Mouse (Mus musculus): ENCODE results near the gene Atp13a3. TPM values are rescaled to one million over a fixed set of nuclear protein-coding genes. Genes with fewer than 3 reads are reported as not detected.

The Atp13a3 gene
- polyA plus RNA-seq, 1 experiment from 2014 or later, result 17.4 TPM

GRCm38 (mm10) chr16:30314236-30314635 is 91.5 kb downstream of the Atp13a3 start:
- H3K36me3 ChIP-seq (ENCODE audit: insufficient read depth), result peaks cover 17% of the 10 kb centered on the region
- no peak overlapping the region for H3K4me3 ChIP-seq (ENCODE audit: low read depth, low read length)
- peaks cover 23% of the 10 kb centered on the region for H3K27me3 ChIP-seq (ENCODE audit: insufficient read depth, low read length)
- ATAC-seq (ENCODE audit: insufficient read depth) (no peak), DNase-seq (peak; percentile 80)
- no peaks in the 10 kb centered on the region for H3K4me1 ChIP-seq (ENCODE audit: insufficient read depth)
- no peak overlapping the region for H3K27ac ChIP-seq (ENCODE audit: low read depth)
- peak; percentile 65 for TF ChIP-seq CTCF (IDR thresholded peaks at IDR 0.05; ENCODE audit: low read depth)
- H3K4me2 ChIP-seq, result no peak overlapping the region
- H3K9ac ChIP-seq, result no peak overlapping the region
- H3K9me3 ChIP-seq (ENCODE audit: low read depth, low read length), result no peaks in the 10 kb centered on the region

- H3K4me2 ChIP-seq, result peak within 1 kb of the TSS; percentile 99
- no peak within 1 kb of the TSS for H3K9ac ChIP-seq
- no peaks in the 10 kb centered on the region for H3K9me3 ChIP-seq (ENCODE audit: low read depth, low read length)
- H3K27ac ChIP-seq (ENCODE audit: low read depth), result no peak within 1 kb of the TSS
- TF ChIP-seq CTCF (IDR thresholded peaks at IDR 0.05; ENCODE audit: low read depth), result no peak
- peak within 1 kb of the TSS; percentile 56 for H3K4me3 ChIP-seq (ENCODE audit: low read depth, low read length)
- peaks cover 51% of the 10 kb centered on the region for H3K27me3 ChIP-seq (ENCODE audit: insufficient read depth, low read length)
- no peak for DNase-seq
- H3K4me1 ChIP-seq (ENCODE audit: insufficient read depth), result no peaks in the 10 kb centered on the region; the same call in 1 of the 2 replicates
- no peak for ATAC-seq (ENCODE audit: insufficient read depth)
- H3K36me3 ChIP-seq (ENCODE audit: insufficient read depth), result peaks cover 11% of the 10 kb centered on the region; the same call in 1 of the 2 replicates
Measured at GRCm38 (mm10) chr16:30310647-30311046, 95.1 kb downstream of the Atp13a3 start, which contains the start of gene Gp5. TSS of gene Gp5 (minus strand) at chr16:30310779.

GRCm38 (mm10) chr16:30310171-30310515 is 95.6 kb downstream of the Atp13a3 start:
- 52% methylated on average over 8 of the region's 8 CpGs for WGBS
- H3K27me3 ChIP-seq (ENCODE audit: insufficient read depth, low read length), result peaks cover 51% of the 10 kb centered on the region
- H3K4me1 ChIP-seq (ENCODE audit: insufficient read depth), result no peaks in the 10 kb centered on the region; the same call in 1 of the 2 replicates
- DNase-seq, result peak; percentile 5
- no peak overlapping the region for H3K4me3 ChIP-seq (ENCODE audit: low read depth, low read length)
- no peak overlapping the region for H3K4me2 ChIP-seq
- ATAC-seq (ENCODE audit: insufficient read depth), result no peak
- H3K9me3 ChIP-seq (ENCODE audit: low read depth, low read length), result no peaks in the 10 kb centered on the region
- no peak overlapping the region for H3K27ac ChIP-seq (ENCODE audit: low read depth)
- no peak for TF ChIP-seq CTCF (IDR thresholded peaks at IDR 0.05; ENCODE audit: low read depth)
- H3K9ac ChIP-seq, result no peak overlapping the region
- 0 out of 2 replicates have a peak, but pooled peaks cover 8% of the 10 kb centered on the region for H3K36me3 ChIP-seq (ENCODE audit: insufficient read depth)

- no peaks in the 10 kb centered on the region; the same call in 1 of the 2 replicates for H3K4me1 ChIP-seq (ENCODE audit: insufficient read depth)
- ATAC-seq (ENCODE audit: insufficient read depth), result no peak
- H3K9me3 ChIP-seq (ENCODE audit: low read depth, low read length), result no peaks in the 10 kb centered on the region
- peaks cover 51% of the 10 kb centered on the region for H3K27me3 ChIP-seq (ENCODE audit: insufficient read depth, low read length)
- TF ChIP-seq CTCF (IDR thresholded peaks at IDR 0.05; ENCODE audit: low read depth), result no peak
- H3K4me3 ChIP-seq (ENCODE audit: low read depth, low read length), result peak overlapping the region; percentile 56
- WGBS, result 4% methylated on average over 34 of the region's 34 CpGs
- peak; percentile 39 for DNase-seq
- H3K27ac ChIP-seq (ENCODE audit: low read depth), result no peak overlapping the region
- peak overlapping the region; percentile 48; the same call in 1 of the 2 replicates for H3K9ac ChIP-seq
- H3K36me3 ChIP-seq (ENCODE audit: insufficient read depth), result 0 out of 2 replicates have a peak, but pooled peaks cover 4% of the 10 kb centered on the region
- peak overlapping the region; percentile 99 for H3K4me2 ChIP-seq
Measured at GRCm38 (mm10) chr16:30309395-30310170, 96.2 kb downstream of the Atp13a3 start.

- WGBS, result 1% methylated on average over 72 of the region's 72 CpGs
- ATAC-seq (ENCODE audit: insufficient read depth) (peak; percentile 29; the same call in 1 of the 2 replicates), DNase-seq (peak; percentile 70)
- Histone ChIP-seq H3K4me1 (ENCODE audit: insufficient read depth) (no peaks in the 10 kb centered on the region; the same call in 1 of the 2 replicates), H3K4me2 (peak overlapping the region; percentile 99), H3K4me3 (ENCODE audit: low read depth, low read length) (peak overlapping the region; percentile 56), H3K9me3 (ENCODE audit: low read depth, low read length) (no peaks in the 10 kb centered on the region), H3K9ac (peak overlapping the region; percentile 48), H3K36me3 (ENCODE audit: insufficient read depth) (0 out of 2 replicates have a peak, but pooled peaks cover 4% of the 10 kb centered on the region), H3K27me3 (ENCODE audit: insufficient read depth, low read length) (peaks cover 51% of the 10 kb centered on the region), H3K27ac (ENCODE audit: low read depth) (no peak overlapping the region)
- TF ChIP-seq CTCF (IDR thresholded peaks at IDR 0.05; ENCODE audit: low read depth), result 0 out of 2 replicates have a peak, but pooled peaks have one; percentile 4
Measured at GRCm38 (mm10) chr16:30308616-30309394, 97.0 kb downstream of the Atp13a3 start.

GRCm38 (mm10) chr16:30307961-30308615 is 97.7 kb downstream of the Atp13a3 start:
- no peak for TF ChIP-seq CTCF (IDR thresholded peaks at IDR 0.05; ENCODE audit: low read depth)
- Histone ChIP-seq H3K9ac (peak overlapping the region; percentile 48), H3K36me3 (ENCODE audit: insufficient read depth) (0 out of 2 replicates have a peak, but pooled peaks cover 4% of the 10 kb centered on the region), H3K27ac (ENCODE audit: low read depth) (no peak overlapping the region), H3K27me3 (ENCODE audit: insufficient read depth, low read length) (peaks cover 51% of the 10 kb centered on the region), H3K9me3 (ENCODE audit: low read depth, low read length) (no peaks in the 10 kb centered on the region), H3K4me2 (peak overlapping the region; percentile 99), H3K4me3 (ENCODE audit: low read depth, low read length) (peak overlapping the region; percentile 56), H3K4me1 (ENCODE audit: insufficient read depth) (no peaks in the 10 kb centered on the region; the same call in 1 of the 2 replicates)
- ATAC-seq (ENCODE audit: insufficient read depth) (peak; percentile 41; the same call in 1 of the 2 replicates), DNase-seq (peak; percentile 65)
- 10% methylated on average over 29 of the region's 29 CpGs for WGBS
